Mouse (Mus musculus): Measurements from ENCODE around the gene Gm20532.

Gm20532 gene

GRCm38 (mm10) chr2:26597810-26598209, 11.4 kb downstream of the Gm20532 start:
- no peak for DNase-seq

- no peak for DNase-seq
These were observed 12.0 kb downstream of the Gm20532 start for GRCm38 (mm10) chr2:26598462-26598861.

- DNase-seq = no peak
These were observed 13.5 kb downstream of the Gm20532 start for GRCm38 (mm10) chr2:26599965-26600364.

- no peak for DNase-seq
These were observed 14.2 kb downstream of the Gm20532 start for GRCm38 (mm10) chr2:26600664-26601063.

GRCm38 (mm10) chr2:26601595-26601994, 15.2 kb downstream of the Gm20532 start:
- DNase-seq = no peak

GRCm38 (mm10) chr2:26602631-26603030, 16.2 kb downstream of the Gm20532 start:
- no peak for DNase-seq

- no peak for DNase-seq
These were observed 16.7 kb downstream of the Gm20532 start for GRCm38 (mm10) chr2:26603159-26603558.

- DNase-seq = no peak
These were observed 17.6 kb downstream of the Gm20532 start, which contains the start of gene Agpat2 for GRCm38 (mm10) chr2:26603720-26604671. Agpat2 (minus strand) TSS chr2:26604417.

- DNase-seq = no peak
These were observed 18.9 kb downstream of the Gm20532 start for GRCm38 (mm10) chr2:26605331-26605730.

- no peak for DNase-seq
These were observed 20.1 kb downstream of the Gm20532 start for GRCm38 (mm10) chr2:26606579-26606978.

- no peak for DNase-seq
These were observed 20.8 kb downstream of the Gm20532 start for GRCm38 (mm10) chr2:26607056-26607910.

GRCm38 (mm10) chr2:26608781-26609180, 22.3 kb downstream of the Gm20532 start:
- DNase-seq = no peak

- no peak for DNase-seq
These were observed 22.8 kb downstream of the Gm20532 start for GRCm38 (mm10) chr2:26609261-26609661.

- DNase-seq = no peak
These were observed 24.1 kb downstream of the Gm20532 start for GRCm38 (mm10) chr2:26610526-26610925.

- DNase-seq = no peak
These were observed 24.6 kb downstream of the Gm20532 start for GRCm38 (mm10) chr2:26611054-26611453.

- DNase-seq = no peak
These were observed 25.5 kb downstream of the Gm20532 start for GRCm38 (mm10) chr2:26611896-26612295.

- DNase-seq = no peak
These were observed 28.5 kb downstream of the Gm20532 start for GRCm38 (mm10) chr2:26614903-26615302.

GRCm38 (mm10) chr2:26615459-26616124, 29.2 kb downstream of the Gm20532 start:
- DNase-seq = no peak

GRCm38 (mm10) chr2:26617331-26617730, 30.9 kb downstream of the Gm20532 start:
- DNase-seq = no peak

GRCm38 (mm10) chr2:26617928-26618327, 31.5 kb downstream of the Gm20532 start:
- DNase-seq = no peak

GRCm38 (mm10) chr2:26621246-26621645, 34.8 kb downstream of the Gm20532 start:
- DNase-seq = no peak

GRCm38 (mm10) chr2:26622984-26623383, 36.5 kb downstream of the Gm20532 start:
- DNase-seq = no peak

GRCm38 (mm10) chr2:26625419-26625818, 39.0 kb downstream of the Gm20532 start:
- no peak for DNase-seq
